Comparison of ENCODE assay signal across 14 mouse cellular contexts in genomic region chr9:61707875-61708274, GRCm38 (mm10).
DNase-seq lines count a peak whose midpoint lies in the region; ATAC-seq and TF ChIP-seq lines count a peak whose summit lies in the region.
"Had no signal": no experiment of that assay in that cellular context is flagged by ENCODE, and none has a peak within 500 bp of the region (broad histone marks: within the 10 kb centered on the region; RNA-seq: fewer than 3 reads in every experiment).

No protein-coding gene starts in this region.

- peaks cover 6% of the 10 kb centered on the region; the same call in 1 of the 2 replicates for H3K4me1 ChIP-seq in heart, embryonic 16.5 days (ENCODE audit: control insufficient read depth, insufficient read depth, low read length)
- peaks cover 47% of the 10 kb centered on the region for H3K4me1 ChIP-seq in thymus, adult 2 months (replicated peaks; ENCODE audit: control insufficient read depth, insufficient read depth, low read length)

- TF ChIP-seq POLR2A in thymus, adult 2 months (IDR thresholded peaks at IDR 0.05; ENCODE audit: control insufficient read depth, extremely low read depth, insufficient read depth, low read length, poor library complexity), result no peak

- no peaks in the 10 kb centered on the region for H3K36me3 ChIP-seq in heart, embryonic 16.5 days (ENCODE audit: control insufficient read depth, insufficient read depth)
- no peaks in the 10 kb centered on the region for H3K36me3 ChIP-seq in thymus, adult 2 months (ENCODE audit: control insufficient read depth, insufficient read depth, low read length)
- H3K36me3 ChIP-seq: embryonic facial prominence, embryonic 13.5 days; hindbrain, embryonic 15.5 days; limb, embryonic 15.5 days; midbrain, embryonic 12.5 days; stomach, embryonic 15.5 days had no signal

- H3K4me2 ChIP-seq in heart, embryonic 16.5 days (ENCODE audit: low read depth, low read length), result no peak overlapping the region
- H3K4me2 ChIP-seq: embryonic facial prominence, embryonic 13.5 days; hindbrain, embryonic 15.5 days; limb, embryonic 15.5 days; midbrain, embryonic 12.5 days; stomach, embryonic 15.5 days had no signal

- no peak for TF ChIP-seq CTCF in thymus, adult 2 months (IDR thresholded peaks at IDR 0.05; ENCODE audit: borderline replicate concordance, control insufficient read depth, extremely low read depth, insufficient read depth, low read length, poor library complexity)

- H3K4me3 ChIP-seq in heart, embryonic 16.5 days (ENCODE audit: low read length), result no peak overlapping the region
- H3K4me3 ChIP-seq in thymus, adult 2 months (ENCODE audit: control insufficient read depth, insufficient read depth, low read length), result no peak overlapping the region
- H3K4me3 ChIP-seq: embryonic facial prominence, embryonic 13.5 days; hindbrain, embryonic 15.5 days; limb, embryonic 15.5 days; midbrain, embryonic 12.5 days; stomach, embryonic 15.5 days had no signal

- H3K27ac ChIP-seq in heart, embryonic 16.5 days (ENCODE audit: low read length), result no peak overlapping the region
- H3K27ac ChIP-seq in thymus, adult 2 months (ENCODE audit: control insufficient read depth, insufficient read depth, low read length), result peak overlapping the region; percentile 89
- H3K27ac ChIP-seq: embryonic facial prominence, embryonic 13.5 days; hindbrain, embryonic 15.5 days; limb, embryonic 15.5 days; midbrain, embryonic 12.5 days; stomach, embryonic 15.5 days had no signal

- no peak for DNase-seq in heart, postnatal 4 days
- peak; percentile 88 for DNase-seq in T-cell, adult 2 months (ENCODE audit: low spot score)
- peak; percentile 68 for DNase-seq in thymus, adult 2 months
- no peak for DNase-seq in left cerebral cortex, adult 9 months (ENCODE audit: low spot score in 2 of 2)
- DNase-seq in neural tube, embryonic 10.5 days (ENCODE audit: extremely low spot score, low spot score), result no peak
- DNase-seq: cerebellum, adult 8-10 months had no signal

- 0 out of 2 replicates have a peak, but pooled peaks have one; percentile 23 for ATAC-seq in heart, embryonic 16.5 days (replicated peaks; ENCODE audit: extremely low read depth, insufficient read depth, low FRiP score)
- ATAC-seq in megakaryocyte, adult 5-6 weeks (ENCODE audit: poor library complexity, severe bottlenecking), result peak; percentile 83
- no peak for ATAC-seq in cerebellum, adult (ENCODE audit: insufficient number of reproducible peaks, low FRiP score, low TSS enrichment)

- no peaks in the 10 kb centered on the region for H3K9me3 ChIP-seq in heart, embryonic 16.5 days (replicated peaks; ENCODE audit: control insufficient read depth, low read length)
- H3K9me3 ChIP-seq: embryonic facial prominence, embryonic 13.5 days; hindbrain, embryonic 15.5 days; limb, embryonic 15.5 days; midbrain, embryonic 12.5 days; stomach, embryonic 15.5 days had no signal

- 43% methylated on average over 7 of the region's 7 CpGs for WGBS in heart, embryonic 16.5 days
- WGBS in thymus, adult 2 months, result 15% methylated on average over 7 of the region's 7 CpGs

- H3K9ac ChIP-seq in heart, embryonic 16.5 days (ENCODE audit: low read length), result no peak overlapping the region
- H3K9ac ChIP-seq: embryonic facial prominence, embryonic 13.5 days; hindbrain, embryonic 15.5 days; limb, embryonic 15.5 days; midbrain, embryonic 12.5 days; stomach, embryonic 15.5 days had no signal

- peaks cover 5% of the 10 kb centered on the region; the same call in 1 of the 2 replicates for H3K27me3 ChIP-seq in heart, embryonic 16.5 days (ENCODE audit: control insufficient read depth, insufficient read depth, low read length)
- H3K27me3 ChIP-seq in thymus, adult 2 months (ENCODE audit: control insufficient read depth, insufficient read depth, low read length), result no peaks in the 10 kb centered on the region
- H3K27me3 ChIP-seq: stomach, embryonic 15.5 days had no signal

Comparison
In these comparisons a context has a peak if more than half of its experiments do, and no peak if none do; other contexts are left out.
1. DNase-seq: peak in T-cell, adult 2 months (single experiment) and thymus, adult 2 months (single experiment); none in heart, postnatal 4 days (single experiment), left cerebral cortex, adult 9 months (0 of 2) and neural tube, embryonic 10.5 days (single experiment).